Mouse (Mus musculus) limb, embryonic 11.5 days (tissue): Measurements from ENCODE around the gene Gm15294. TPM values are rescaled to one million over a fixed set of nuclear protein-coding genes. Genes with fewer than 3 reads are reported as not detected.

Source experiments
- ATAC-seq: fragments of 200-750 bp; cut with Nextera tagmentation; 2 replicates; pipeline ENCODE4 v1.8.0; 2017; ENCODE audit warnings: low read depth; ENCODE audit not compliant: insufficient number of reproducible peaks, low FRiP score, low TSS enrichment
- DNase-seq: peaks from one replicate; pipeline ENCODE4 v3.0.0-alpha.2; 2015; ENCODE audit warnings: low spot score
- H3K27ac ChIP-seq: fragments of 300-500 bp; sonication (generic); replicated peaks from 2 replicates; pipeline ENCODE4 v1.5.1; 2014; ENCODE audit warnings: low read depth, mild to moderate bottlenecking, low read length
- H3K27me3 ChIP-seq: fragments of 300-500 bp; sonication (generic); 2 replicates; pipeline ENCODE4 v1.6.1; 2014; ENCODE audit warnings: mild to moderate bottlenecking, low read length, mixed read lengths; ENCODE audit not compliant: control insufficient read depth, insufficient read depth
- H3K36me3 ChIP-seq: fragments of 300-500 bp; sonication (generic); 2 replicates; pipeline ENCODE4 v1.6.1; 2014; ENCODE audit warnings: mild to moderate bottlenecking, low read length, moderate library complexity, mixed read lengths; ENCODE audit not compliant: control insufficient read depth, insufficient read depth
- H3K4me1 ChIP-seq: fragments of 300-500 bp; sonication (generic); 2 replicates; pipeline ENCODE4 v1.6.1; 2014; ENCODE audit warnings: low read length, mixed read lengths; ENCODE audit not compliant: control insufficient read depth, insufficient read depth
- H3K4me2 ChIP-seq: fragments of 300-500 bp; sonication (generic); 2 replicates; pipeline ENCODE4 v1.6.1; 2014; ENCODE audit warnings: low read depth, mild to moderate bottlenecking, moderate library complexity; ENCODE audit not compliant: severe bottlenecking
- H3K4me3 ChIP-seq: fragments of 300-500 bp; sonication (generic); 2 replicates; pipeline ENCODE4 v1.5.1; 2014; ENCODE audit warnings: low read depth, low read length
- H3K9ac ChIP-seq: fragments of 300-500 bp; sonication (generic); 2 replicates; pipeline ENCODE4 v1.6.1; 2014; ENCODE audit warnings: mild to moderate bottlenecking, low read length
- H3K9me3 ChIP-seq: fragments of 300-500 bp; sonication (generic); 2 replicates; pipeline ENCODE4 v1.6.1; 2016; ENCODE audit warnings: low read length; ENCODE audit not compliant: control insufficient read depth
- WGBS: fragments of 180-500 bp; shearing (Covaris S2); extraction: QIAGEN DNeasy Blood & Tissue Kit; methylation state at CpG from one replicate; pipeline ENCODE4 v1.1.7; 2014; 5-methylcytosine and 5-hydroxymethylcytosine counted together
- polyA plus RNA-seq: library from polyadenylated mRNA; unstranded; fragments of >200 nt; fragmentation: Nextera tagmentation; extraction: Ambion mirVana; gene quantifications from 2 replicates; pipeline ENCODE4 v1.2.1, GENCODE M21; 2014

Gene Gm15294
- polyA plus RNA-seq = not detected in 2 replicates

GRCm38 (mm10) chrX:141875135-141875534 is at the start of gene Gm15294:
Gm15294 (minus strand) TSS chrX:141875235.
- Histone ChIP-seq H3K27ac (no peak within 1 kb of the TSS), H3K4me3 (no peak within 1 kb of the TSS), H3K9me3 (no peaks in the 10 kb centered on the region), H3K9ac (no peak within 1 kb of the TSS), H3K4me1 (no peaks in the 10 kb centered on the region), H3K27me3 (no peaks in the 10 kb centered on the region), H3K4me2 (no peak within 1 kb of the TSS), H3K36me3 (no peaks in the 10 kb centered on the region)
- ATAC-seq (no peak), DNase-seq (no peak)
- 94% methylated on average over 4 of the region's 4 CpGs for WGBS

GRCm38 (mm10) chrX:141884336-141885048 is 9.5 kb upstream of the Gm15294 start:
- no peak overlapping the region for H3K4me3 ChIP-seq
- DNase-seq (no peak), ATAC-seq (no peak)
- 74% methylated on average over 4 of the region's 4 CpGs for whole genome bisulfite sequencing
- no peaks in the 10 kb centered on the region for H3K4me1 ChIP-seq
- H3K4me2 ChIP-seq = no peak overlapping the region
- H3K27me3 ChIP-seq = no peaks in the 10 kb centered on the region
- no peaks in the 10 kb centered on the region for H3K9me3 ChIP-seq
- no peaks in the 10 kb centered on the region for H3K36me3 ChIP-seq
- no peak overlapping the region for H3K27ac ChIP-seq
- no peak overlapping the region for H3K9ac ChIP-seq

- Histone ChIP-seq H3K9me3 (no peaks in the 10 kb centered on the region), H3K4me2 (no peak overlapping the region), H3K4me3 (no peak overlapping the region), H3K27ac (no peak overlapping the region), H3K36me3 (no peaks in the 10 kb centered on the region), H3K4me1 (no peaks in the 10 kb centered on the region), H3K27me3 (no peaks in the 10 kb centered on the region), H3K9ac (no peak overlapping the region)
- 78% methylated on average over 11 of the region's 11 CpGs for WGBS
- ATAC-seq (no peak), DNase-seq (no peak)
Measured at GRCm38 (mm10) chrX:141874024-141874423, 1.0 kb downstream of the Gm15294 start.

GRCm38 (mm10) chrX:141873597-141873996 is 1.4 kb downstream of the Gm15294 start:
- no peaks in the 10 kb centered on the region for H3K36me3 ChIP-seq
- no peaks in the 10 kb centered on the region for H3K4me1 ChIP-seq
- no peak for DNase-seq
- no peak overlapping the region for H3K4me2 ChIP-seq
- no peak for ATAC-seq
- H3K4me3 ChIP-seq = no peak overlapping the region
- WGBS = 86% methylated on average over 4 of the region's 4 CpGs
- H3K9ac ChIP-seq = no peak overlapping the region
- 0 out of 2 replicates have a peak, but pooled peaks cover 2% of the 10 kb centered on the region for H3K27me3 ChIP-seq
- H3K27ac ChIP-seq = no peak overlapping the region
- no peaks in the 10 kb centered on the region for H3K9me3 ChIP-seq

- 45% methylated on average over 6 of the region's 6 CpGs for WGBS
Measured at GRCm38 (mm10) chrX:141855684-141856396, 19.2 kb downstream of the Gm15294 start.

More at GRCm38 (mm10) chrX:141855684-141856396, 19.2 kb downstream of the Gm15294 start:
- no peak for ATAC-seq
- Histone ChIP-seq H3K9ac (no peak overlapping the region), H3K27ac (no peak overlapping the region), H3K9me3 (no peaks in the 10 kb centered on the region), H3K27me3 (no peaks in the 10 kb centered on the region), H3K4me2 (no peak overlapping the region), H3K4me1 (no peaks in the 10 kb centered on the region), H3K36me3 (no peaks in the 10 kb centered on the region), H3K4me3 (no peak overlapping the region)
- DNase-seq = no peak

Other genes with a start within 250 kb of the Gm15294 start
- gene Irs4, start 150.0 kb downstream of the Gm15294 start, polyA plus RNA-seq = 0.07 TPM in 1 of 2 replicates, not detected in the other